Mouse (Mus musculus) cerebellum, postnatal 36 days (tissue): ENCODE data around the gene Irx1.

Experiments
- DNase-seq, 2 experiments: peaks; one replicate each; pipeline ENCODE4 v3.0.0; 2021 to 2022; ENCODE audit warnings: mixed read lengths in 2 of 2

Gene Irx1

GRCm38 (mm10) chr13:71963356-71964351 is at the start of gene Irx1:
TSS of gene Irx1 (minus strand) at chr13:71963723.
- peak in 1 of 2 experiments; percentile 17 for DNase-seq

- DNase-seq = no peak
Observed at GRCm38 (mm10) chr13:71979932-71980655, 16.6 kb upstream of the Irx1 start.

GRCm38 (mm10) chr13:71975753-71976152 is 12.2 kb upstream of the Irx1 start:
- DNase-seq = no peak

GRCm38 (mm10) chr13:71968286-71968685 is 4.8 kb upstream of the Irx1 start:
- DNase-seq = no peak

- DNase-seq = no peak
Observed at GRCm38 (mm10) chr13:71967341-71968250, 4.1 kb upstream of the Irx1 start.

- no peak for DNase-seq
Observed at GRCm38 (mm10) chr13:71966631-71967030, 3.1 kb upstream of the Irx1 start.

- DNase-seq = no peak
Observed at GRCm38 (mm10) chr13:71964366-71964765, 843 bp upstream of the Irx1 start.

GRCm38 (mm10) chr13:71962661-71963355 is 715 bp downstream of the Irx1 start:
- DNase-seq = no peak

GRCm38 (mm10) chr13:71961891-71962660 is 1.4 kb downstream of the Irx1 start:
- no peak for DNase-seq

GRCm38 (mm10) chr13:71960846-71961735 is 2.4 kb downstream of the Irx1 start:
- no peak for DNase-seq

GRCm38 (mm10) chr13:71960277-71960672 is 3.2 kb downstream of the Irx1 start:
- DNase-seq = no peak

GRCm38 (mm10) chr13:71959361-71960276 is 3.9 kb downstream of the Irx1 start:
- DNase-seq = no peak

- no peak for DNase-seq
Observed at GRCm38 (mm10) chr13:71958651-71959050, 4.9 kb downstream of the Irx1 start.

- no peak for DNase-seq
Observed at GRCm38 (mm10) chr13:71957811-71958351, 5.6 kb downstream of the Irx1 start.

- DNase-seq = no peak
Observed at GRCm38 (mm10) chr13:71957147-71957546, 6.4 kb downstream of the Irx1 start.

GRCm38 (mm10) chr13:71956481-71956880 is 7.0 kb downstream of the Irx1 start:
- no peak for DNase-seq

GRCm38 (mm10) chr13:71951966-71952365 is 11.6 kb downstream of the Irx1 start:
- DNase-seq = no peak

GRCm38 (mm10) chr13:71949859-71950258 is 13.7 kb downstream of the Irx1 start:
- no peak for DNase-seq

GRCm38 (mm10) chr13:71910361-71910760 is 53.2 kb downstream of the Irx1 start:
- no peak for DNase-seq
